Mouse (Mus musculus) neural tube, embryonic 10.5 days (tissue): ENCODE measurements around the gene Tmed6.
"Not testable (repeated sequence)": the region's sequence is repeated elsewhere in the genome, so short reads cannot be mapped to it uniquely, and the experiment has no call there.

Source experiments
- DNase-seq: peaks from one replicate; pipeline ENCODE4 v3.0.0-alpha.2; 2017; ENCODE audit warnings: low spot score; ENCODE audit errors: extremely low spot score

Gene Tmed6

DNA sequence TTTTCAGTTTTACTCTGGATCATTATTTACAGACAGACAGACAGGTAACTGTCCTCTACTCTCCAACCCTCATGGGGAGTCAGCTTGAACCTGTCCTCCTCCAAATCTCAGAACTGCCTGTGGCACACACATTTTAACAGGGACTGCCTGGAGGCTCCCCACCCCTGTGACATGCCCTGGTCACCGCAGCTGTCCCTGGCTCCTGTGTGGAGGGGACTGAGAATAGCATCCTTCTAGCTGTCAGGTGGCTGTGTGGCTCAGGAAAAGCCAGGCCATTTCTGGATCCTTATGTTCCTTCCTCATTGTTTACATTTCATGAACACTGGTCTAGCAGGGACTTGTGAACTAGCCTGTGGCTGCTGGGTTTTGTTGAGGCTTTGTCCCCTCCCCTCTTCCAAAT, 8.7 kb upstream of the Tmed6 start:
- DNase-seq = no peak

DNA sequence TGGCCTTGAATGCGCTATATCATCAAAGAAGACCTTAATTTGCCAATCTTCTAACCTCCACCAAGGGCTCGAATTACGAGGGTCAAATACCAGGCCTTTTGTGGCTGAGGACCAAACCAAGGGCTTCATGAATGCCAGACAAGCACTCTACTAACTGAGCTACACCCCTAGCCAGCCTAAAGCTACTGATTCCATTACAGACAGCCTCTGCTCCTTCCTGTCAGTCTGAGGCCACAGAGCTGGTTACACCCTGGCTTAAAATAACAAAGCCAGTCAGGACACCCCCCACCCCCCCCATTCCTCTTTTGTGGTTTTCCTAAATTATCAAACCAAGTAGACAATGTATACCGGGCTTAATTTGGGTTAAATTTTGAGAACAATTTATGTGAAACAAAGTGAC, 8.3 kb upstream of the Tmed6 start:
- DNase-seq = no peak

DNA sequence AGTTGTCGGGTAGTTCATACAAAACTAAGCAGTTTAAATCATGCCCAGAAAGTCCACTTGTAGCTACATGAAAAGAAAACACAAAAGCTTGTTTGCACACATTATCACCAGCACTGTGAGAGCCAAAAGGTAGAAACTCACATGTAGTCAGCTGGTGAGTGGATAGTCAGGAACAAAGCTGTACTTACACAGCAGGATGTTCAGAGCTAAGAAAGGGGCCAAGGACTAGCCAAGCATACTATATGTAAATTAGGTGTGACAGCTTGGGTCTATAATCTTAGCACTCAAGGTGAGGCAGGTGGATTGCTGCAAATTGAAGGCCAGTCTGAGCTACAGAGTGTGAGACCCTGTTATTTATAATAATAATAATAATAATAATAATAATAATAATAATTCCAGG, 2.8 kb downstream of the Tmed6 start:
- no peak for DNase-seq

DNA sequence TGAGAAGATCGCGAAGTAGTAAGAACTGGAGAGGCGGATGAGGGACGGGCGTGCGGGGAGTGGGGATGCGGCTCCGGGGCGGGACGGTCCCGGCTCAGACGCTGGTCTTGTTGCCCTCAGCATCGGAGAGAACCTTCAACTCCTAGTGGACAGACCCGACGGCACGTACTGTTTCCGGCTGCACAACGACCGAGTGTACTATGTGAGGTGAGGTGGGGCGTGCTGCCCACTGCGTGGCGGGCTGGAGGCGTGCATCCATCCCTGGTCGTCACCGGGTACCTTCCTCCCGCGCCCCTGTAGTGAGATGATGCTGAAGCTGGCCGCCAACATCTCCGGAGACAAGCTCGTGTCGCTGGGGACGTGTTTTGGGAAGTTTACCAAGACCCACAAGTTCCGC, 8.5 kb downstream of the Tmed6 start:
- no peak for DNase-seq

DNA sequence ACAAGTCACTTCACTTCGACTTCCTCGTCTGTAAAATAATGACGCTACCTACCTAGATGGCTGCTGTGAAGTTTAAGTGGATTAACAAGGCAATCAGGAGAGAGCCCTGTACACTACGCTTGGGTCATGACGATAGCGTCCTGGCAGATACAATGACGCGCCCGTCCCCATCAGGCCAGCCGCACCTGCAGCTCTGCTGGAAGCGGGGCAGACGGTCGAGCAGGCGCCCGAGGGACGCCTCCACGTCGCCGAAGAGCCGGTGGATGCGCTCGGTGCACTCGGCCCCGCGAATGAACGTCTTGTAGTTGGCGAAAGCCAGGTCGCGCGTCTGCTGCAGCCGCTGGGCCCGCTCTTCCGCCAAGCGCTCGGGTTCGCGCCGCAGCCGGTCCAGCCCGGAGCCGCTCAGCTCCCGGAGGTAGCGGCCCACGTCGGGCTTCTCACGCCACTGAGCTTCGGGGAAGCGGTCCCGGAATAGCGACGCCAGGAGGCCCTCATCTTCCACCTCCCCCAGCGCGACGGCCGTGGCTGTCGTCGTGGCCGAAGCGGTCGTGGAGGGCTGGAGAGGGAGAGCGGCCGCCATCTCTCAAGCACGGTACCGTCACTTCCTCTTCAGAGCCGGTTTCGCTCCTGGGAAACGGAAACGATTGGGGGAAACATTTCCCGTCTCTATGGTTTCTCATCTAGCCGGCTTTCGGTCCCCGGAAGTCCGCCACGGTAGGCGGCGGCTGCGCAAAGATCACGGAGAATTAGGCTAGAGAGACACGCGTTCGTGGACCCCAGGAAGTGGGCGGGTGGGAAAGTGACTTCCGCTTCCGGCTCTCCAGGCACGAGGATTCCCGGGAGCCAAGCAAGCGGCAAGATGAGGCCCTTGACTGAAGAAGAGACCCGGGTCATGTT, 9.1 kb downstream of the Tmed6 start, which contains the start of the genes Cog8 and Nip7:
TSS of gene Cog8 (minus strand) at position 614 of the 897 bp plus-strand sequence.
TSS of gene Nip7 (plus strand) at position 802 of the 897 bp plus-strand sequence.
- peak; percentile 98 for DNase-seq

DNA sequence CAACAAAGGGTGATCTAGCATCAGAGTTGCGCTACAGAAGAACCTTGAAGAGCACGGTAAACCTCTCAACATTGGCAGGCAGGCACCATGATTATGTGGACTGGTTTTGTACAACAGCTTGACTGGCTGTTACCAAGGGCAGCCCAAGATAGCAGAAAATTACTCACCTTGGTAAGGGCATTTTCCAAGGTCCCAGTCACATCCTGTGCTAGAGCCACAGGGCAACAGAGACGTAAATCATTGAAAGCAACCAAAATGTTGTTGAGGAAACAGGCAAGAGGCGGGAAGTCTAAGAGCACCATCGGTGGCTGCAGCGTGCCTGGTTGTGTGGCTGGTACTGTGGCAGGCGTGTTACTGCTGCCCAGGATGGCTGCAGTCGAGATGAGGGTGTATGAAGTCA, 13.4 kb downstream of the Tmed6 start:
- DNase-seq = no peak

DNA sequence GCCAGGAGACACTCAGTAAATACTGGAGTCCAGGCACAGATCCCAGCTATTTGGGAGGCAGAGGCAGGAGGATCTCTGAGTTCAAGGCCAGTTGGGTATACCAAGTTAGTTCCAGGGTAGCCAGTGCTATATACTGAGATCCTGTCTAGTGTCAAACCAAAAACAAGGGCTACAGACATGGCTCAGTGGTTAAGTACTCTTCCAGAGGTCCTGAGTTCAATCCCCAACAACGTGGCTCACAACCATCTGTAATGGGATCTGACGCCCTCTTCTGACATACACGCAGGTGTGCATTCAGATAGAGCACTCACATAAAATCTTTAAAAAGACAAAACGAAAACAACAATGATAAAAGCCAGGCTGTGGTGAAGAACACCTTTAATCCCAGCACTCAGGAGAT, 16.0 kb downstream of the Tmed6 start:
- DNase-seq = no peak

DNA sequence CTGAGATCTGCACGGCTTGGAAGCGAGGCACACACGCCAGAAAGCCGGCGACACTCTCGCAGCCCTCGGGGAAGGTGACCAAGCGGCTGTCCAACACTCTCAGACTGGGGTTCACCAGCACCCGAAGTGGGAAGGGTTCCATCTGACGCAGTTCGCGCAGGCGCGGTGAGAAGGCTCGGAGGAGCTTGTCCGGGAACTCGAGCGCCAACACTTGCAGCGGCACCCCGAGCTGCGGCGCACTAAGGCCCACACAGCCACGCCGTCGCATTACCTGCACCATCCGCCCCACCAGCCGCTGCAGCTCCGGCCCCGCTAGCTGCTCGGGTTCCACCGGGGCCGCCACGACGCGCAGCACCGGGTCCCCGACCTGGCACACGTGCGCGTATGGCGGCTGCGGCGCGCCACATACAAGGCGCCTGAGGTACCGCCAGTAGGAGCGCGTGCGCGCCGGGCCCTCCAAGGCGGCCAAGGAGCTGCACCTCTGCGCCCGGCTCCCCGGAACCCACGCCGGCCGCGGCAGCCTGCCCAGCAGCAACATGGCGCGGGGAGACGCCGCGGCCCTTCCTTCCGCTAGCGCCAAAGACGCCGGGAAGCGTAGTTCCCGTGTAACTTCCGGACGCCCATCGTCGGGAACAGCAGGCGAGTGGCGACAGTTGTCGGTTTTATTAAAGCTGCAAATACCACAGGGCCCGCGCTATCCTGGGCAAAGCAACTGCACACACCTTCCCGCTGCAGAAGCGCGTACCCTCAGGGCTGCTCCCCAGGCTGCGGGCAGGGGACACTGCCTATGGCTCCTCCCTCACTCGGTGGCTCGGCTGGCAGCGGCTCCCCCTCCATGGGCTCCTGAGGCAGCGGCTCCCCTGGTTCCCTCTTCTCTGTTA, 17.1 kb downstream of the Tmed6 start, which contains the start of gene Pdf:
TSS of gene Pdf (minus strand) at position 554 of the 881 bp plus-strand sequence.
- DNase-seq = peak; percentile 80

DNA sequence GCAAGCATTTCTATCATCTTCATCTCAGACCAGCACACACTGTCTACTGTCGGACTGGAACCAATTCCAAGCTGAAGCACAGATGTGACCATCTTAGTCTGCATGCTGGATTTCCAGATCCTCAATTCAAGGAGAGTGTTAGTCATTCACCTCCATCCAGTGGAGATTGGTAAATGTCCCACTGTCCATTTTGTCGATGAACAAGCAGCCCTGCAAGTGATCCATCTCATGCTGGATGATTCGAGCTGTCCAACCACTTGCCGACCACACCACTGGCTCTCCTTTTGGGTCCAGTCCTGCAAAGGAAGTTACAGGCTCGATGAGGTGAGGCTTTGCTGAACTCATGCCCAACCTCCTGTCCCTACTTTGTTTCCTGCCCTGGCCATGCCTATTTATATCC, 18.5 kb downstream of the Tmed6 start:
- no peak for DNase-seq

DNA sequence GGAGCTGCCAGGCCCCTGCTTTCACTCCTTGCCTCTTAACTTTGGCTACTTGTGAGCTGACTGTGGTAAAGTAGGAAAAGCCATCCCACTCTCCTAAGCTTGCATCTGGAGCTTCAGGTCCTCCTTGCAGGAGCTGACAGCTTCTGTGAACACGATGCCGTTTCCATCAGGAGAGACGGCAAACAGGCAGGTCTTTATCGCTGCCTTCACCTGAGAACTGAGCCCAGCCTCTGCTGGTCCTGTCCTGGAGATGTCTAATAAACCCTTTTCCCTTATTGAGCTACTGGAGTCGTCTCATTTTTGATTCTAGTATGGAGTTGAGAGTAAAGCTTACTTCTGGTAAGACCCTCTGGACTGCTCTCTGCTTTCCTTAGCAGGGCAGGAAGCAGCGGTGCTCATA, 20.0 kb downstream of the Tmed6 start:
- no peak for DNase-seq

DNA sequence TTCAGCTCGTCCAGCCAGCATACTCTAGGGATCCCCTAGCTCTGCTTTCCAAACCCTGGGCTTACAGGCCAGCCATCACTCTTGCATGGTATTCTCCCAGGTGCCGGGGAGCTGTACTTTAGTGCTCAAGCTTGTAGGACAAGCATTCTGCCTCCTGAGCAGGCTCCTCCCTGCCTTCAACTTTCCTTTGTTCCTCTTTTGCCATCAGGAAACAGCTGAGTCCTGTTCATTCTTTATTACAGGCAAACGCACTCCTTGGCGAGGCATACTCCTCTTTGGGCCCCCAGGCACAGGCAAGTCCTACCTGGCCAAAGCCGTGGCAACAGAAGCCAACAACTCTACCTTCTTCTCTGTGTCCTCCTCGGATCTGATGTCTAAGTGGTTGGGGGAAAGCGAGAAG, 24.8 kb downstream of the Tmed6 start:
- DNase-seq = no peak

DNA sequence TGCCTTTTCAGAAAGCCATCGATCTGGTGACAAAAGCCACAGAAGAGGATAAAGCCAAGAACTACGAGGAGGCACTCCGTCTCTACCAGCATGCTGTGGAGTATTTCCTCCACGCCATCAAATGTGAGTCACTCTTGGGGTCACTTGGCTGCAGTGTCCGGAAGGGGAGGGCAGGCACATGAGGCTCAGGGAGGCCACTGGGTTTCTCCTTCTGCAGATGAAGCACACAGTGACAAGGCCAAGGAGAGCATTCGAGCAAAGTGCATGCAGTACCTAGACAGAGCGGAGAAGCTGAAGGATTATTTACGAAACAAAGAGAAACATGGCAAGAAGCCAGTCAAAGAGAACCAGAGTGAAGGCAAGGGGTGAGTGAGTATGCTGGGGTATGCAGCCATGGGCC, 28.8 kb downstream of the Tmed6 start:
- DNase-seq = no peak

DNA sequence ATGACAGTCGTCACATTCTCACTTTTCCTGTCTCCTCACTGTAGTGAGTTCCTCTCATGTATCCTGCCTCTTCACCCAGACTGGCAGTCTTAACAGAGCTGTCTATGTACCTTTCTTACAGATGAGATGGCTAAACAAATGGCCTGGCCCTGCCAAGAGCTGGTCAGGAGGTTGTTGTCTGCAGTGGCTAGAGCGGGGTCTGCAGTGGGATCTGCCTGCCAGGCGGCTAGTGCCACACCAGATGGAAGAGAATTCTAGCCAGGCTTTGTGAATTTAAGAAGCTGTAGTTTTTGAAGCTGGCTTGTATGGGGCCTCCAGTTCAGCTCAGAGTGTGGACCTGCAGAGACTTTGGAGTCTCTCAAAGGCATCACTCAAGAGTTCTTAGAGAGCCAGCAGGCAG, 29.8 kb downstream of the Tmed6 start:
- DNase-seq = no peak

DNA sequence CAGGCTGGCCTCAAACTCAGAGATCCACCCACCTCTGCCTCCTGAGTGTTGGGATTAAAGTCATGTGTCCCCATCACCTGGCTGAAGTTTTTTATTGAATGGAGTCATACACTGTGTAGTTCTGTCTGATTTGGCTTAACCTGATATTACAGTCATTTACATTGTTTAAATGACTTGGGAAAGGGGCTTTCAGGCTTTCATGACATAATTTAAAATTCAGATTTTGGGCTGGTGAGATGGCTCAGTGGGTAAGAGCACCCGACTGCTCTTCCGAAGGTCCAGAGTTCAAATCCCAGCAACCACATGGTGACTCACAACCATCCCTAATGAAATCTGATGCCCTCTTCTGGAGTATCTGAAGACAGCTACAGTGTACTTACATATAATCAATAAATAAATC, 31.8 kb downstream of the Tmed6 start:
- not testable (repeated sequence) for DNase-seq

DNA sequence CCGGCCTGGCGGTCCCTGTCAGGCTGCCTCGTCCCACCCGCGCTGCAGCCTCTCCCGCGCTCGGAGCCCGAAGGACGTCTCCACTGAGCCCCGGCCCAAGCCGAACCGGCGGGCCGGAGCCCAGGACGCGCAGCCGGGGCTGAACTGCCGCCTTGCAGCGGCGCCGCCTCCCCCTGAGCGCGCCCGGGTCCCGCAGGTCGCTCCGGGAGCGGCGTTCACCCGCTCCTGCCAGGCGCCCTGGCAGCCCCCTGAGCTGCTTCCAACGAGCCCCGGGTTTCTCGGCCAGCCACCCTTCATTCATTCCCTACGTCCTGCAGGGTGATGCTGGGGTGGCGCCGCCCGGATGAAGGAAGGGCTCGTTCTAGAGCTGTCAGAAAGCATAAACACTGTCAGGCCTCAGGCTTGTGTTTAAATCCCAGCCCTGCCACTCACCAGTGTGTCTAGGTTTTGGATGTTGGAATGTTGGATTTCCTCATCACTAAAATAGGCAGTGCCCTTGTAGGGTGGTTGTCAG, 33.8 kb downstream of the Tmed6 start:
- no peak for DNase-seq

DNA sequence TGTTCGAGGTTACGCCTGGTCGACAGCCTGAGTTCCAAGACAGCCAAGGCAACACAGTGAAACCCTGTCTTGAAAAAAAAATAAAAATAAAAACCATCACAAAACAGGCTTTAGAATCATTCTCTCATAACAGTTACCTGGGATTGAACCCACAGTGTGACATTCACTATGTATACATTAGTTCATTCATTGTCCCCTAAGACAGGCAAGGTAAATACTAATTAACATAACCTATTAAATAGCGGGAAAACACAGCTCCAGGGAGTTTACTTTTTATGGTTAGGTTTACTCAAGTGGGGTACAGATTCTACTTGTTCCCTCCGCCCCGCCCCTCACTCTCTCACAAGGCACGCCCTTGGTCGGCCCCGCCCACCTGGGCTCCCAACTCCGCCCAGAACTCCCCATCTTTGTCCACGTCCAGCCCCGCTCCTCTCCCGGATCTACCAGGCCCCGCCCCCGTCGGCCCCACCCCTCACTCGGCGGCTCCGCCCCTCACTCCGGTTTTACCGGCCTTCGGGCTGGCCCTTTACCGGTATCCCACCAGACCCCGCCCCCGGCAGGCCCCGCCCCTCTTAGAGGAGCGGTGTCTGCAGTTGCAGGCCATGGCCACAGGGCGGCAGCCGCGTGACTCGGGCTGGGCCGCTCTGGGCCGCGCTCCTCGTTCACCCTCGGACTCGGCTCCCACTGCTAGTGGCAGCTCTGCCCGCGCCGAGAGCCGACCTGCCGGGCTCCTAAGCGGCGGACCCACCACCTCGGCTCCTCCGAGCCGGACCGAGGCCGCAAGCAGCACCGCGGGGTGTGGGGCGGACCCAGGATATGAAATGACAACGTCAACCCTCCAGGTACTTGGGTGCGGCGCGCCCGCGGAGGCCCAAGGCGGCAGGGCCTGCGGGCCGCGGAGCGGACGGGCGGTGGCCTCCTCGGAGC, 34.5 kb downstream of the Tmed6 start, which contains the start of gene Vps4a:
TSS of gene Vps4a (plus strand) at position 573 of the 927 bp plus-strand sequence.
- peak; percentile 99 for DNase-seq

DNA sequence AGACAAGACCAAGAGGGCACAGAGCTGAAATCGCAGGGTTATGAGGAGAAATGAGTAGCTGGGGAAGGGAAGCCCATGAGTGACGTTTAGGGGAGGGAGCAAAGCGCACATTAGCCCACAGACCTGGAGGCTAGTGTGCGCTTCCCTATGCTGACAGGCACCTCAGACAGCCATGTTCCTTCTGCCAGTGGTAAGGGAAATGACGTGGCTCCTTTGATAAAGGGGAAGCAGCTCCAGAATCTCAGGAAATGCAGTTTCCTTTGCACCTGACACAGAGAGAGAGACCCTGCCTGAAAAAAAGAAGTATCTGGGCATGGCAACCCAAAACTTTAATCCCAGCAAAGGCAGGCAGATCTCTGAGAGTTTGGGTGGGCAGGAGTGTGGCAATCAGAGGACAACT, 35.4 kb downstream of the Tmed6 start:
- no peak for DNase-seq

DNA sequence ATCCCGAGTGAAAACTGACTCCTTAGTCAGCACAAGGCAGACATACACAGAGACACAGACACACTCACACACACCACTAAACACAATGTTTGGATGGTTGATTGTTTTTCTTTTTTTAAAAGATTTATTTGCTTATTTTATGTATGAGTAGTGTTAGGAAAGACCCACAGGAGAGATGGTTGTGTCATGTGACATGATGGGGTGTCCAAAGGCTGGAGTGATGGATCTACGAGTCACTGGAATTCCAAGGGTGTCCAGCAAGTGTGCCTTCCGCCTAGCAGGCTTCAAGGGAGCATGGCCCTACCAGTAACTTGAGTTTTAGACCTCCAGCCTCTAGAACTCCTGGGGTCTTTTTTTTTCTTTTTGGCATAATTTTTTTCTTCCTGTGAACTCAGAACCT, 36.1 kb downstream of the Tmed6 start:
- DNase-seq = no peak

DNA sequence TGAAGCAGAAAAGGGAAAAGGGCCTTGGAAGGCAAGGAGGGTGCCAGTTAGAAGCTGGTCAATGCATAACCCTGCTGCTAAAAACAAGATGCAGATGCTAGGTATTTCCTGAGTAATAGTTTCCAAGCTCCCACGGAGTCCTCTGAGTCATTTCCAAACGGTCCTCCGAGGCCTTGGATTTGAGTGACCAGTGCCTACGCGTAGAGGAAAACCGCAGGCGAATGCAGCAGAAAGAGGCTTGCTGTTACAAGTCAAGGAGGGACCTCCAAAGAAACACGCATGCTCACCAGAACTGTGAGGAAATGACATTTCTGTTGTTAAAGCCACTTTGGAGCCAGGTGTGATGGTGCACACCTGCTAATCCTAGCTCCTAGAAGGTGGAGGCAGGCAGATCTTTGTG, 42.0 kb downstream of the Tmed6 start:
- no peak for DNase-seq

DNA sequence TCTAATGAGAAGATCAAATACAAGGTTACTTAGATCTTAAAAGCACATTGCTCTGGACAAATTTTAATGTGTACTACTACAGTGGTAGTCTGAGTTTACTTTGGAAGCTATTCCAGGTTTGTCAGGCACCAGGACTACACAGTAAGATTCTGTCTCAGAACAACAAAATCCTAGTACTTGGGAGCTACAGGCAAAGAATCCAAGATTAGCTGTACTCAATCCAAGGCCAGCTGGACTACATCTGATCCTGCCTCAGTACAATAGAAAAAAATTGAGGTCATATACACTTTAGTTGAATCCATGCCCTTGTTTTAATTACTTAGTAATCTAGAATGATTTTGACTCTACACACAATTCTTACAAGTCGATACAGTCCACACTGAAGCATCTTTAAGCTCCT, 50.5 kb downstream of the Tmed6 start:
- DNase-seq = no peak

DNA sequence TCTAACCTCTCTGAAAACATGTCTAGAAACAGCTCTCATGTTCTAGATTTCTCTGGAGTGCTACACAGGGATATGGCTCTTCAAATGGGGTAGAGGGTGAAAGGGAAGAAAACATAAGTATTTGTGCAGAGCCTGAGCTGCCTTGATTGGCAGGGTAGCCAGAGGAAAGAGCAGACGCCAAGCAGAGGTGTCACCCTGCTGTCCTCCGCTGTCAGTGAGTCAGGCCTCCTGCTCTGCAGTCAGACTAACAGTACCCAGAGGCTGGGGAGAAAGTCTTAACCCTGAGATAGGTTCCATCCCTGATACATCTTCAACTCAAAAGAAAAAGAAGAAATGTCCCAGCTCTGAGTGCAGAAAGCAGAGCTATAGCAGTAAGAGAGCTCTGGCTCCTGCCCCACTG, 52.8 kb downstream of the Tmed6 start:
- no peak for DNase-seq
